Mouse (Mus musculus) heart, embryonic 15.5 days (tissue): ENCODE results near the gene Zfp846. TPM values are rescaled to one million over a fixed set of nuclear protein-coding genes. Genes with fewer than 3 reads are reported as not detected.

Experiments
- ATAC-seq: fragments of 200-750 bp; cut with Nextera tagmentation; replicated peaks from 2 replicates; pipeline ENCODE4 v1.8.0; 2017; ENCODE audit warnings: low read depth, moderate TSS enrichment; ENCODE audit not compliant: insufficient number of reproducible peaks, insufficient read depth, low FRiP score
- H3K27ac ChIP-seq: fragments of 300-500 bp; sonication (generic); 2 replicates; pipeline ENCODE4 v1.5.1; 2015; ENCODE audit warnings: mild to moderate bottlenecking, inconsistent platforms
- H3K27me3 ChIP-seq: fragments of 300-500 bp; sonication (generic); 2 replicates; pipeline ENCODE4 v1.6.1; 2015; ENCODE audit warnings: inconsistent platforms
- H3K36me3 ChIP-seq: fragments of 300-500 bp; sonication (generic); 2 replicates; pipeline ENCODE4 v1.6.1; 2015; ENCODE audit warnings: mild to moderate bottlenecking, inconsistent platforms
- H3K4me1 ChIP-seq: fragments of 300-500 bp; sonication (generic); replicated peaks from 2 replicates; pipeline ENCODE4 v1.6.1; 2015; ENCODE audit warnings: inconsistent platforms
- H3K4me2 ChIP-seq: fragments of 300-500 bp; sonication (generic); 2 replicates; pipeline ENCODE4 v1.6.1; 2015; ENCODE audit warnings: inconsistent platforms, mild to moderate bottlenecking, moderate library complexity
- H3K4me3 ChIP-seq: fragments of 300-500 bp; sonication (generic); 2 replicates; pipeline ENCODE4 v1.5.1; 2015; ENCODE audit warnings: mild to moderate bottlenecking, inconsistent platforms
- H3K9ac ChIP-seq: fragments of 300-500 bp; sonication (generic); 2 replicates; pipeline ENCODE4 v1.6.1; 2015; ENCODE audit warnings: mild to moderate bottlenecking, inconsistent platforms
- H3K9me3 ChIP-seq: fragments of 300-500 bp; sonication (generic); replicated peaks from 2 replicates; pipeline ENCODE4 v1.6.1; 2016; ENCODE audit warnings: inconsistent platforms
- WGBS: fragments of 180-500 bp; shearing (Covaris S2); methylation state at CpG from one replicate; pipeline ENCODE4 v1.1.7; 2015; ENCODE audit warnings: mixed read lengths; 5-methylcytosine and 5-hydroxymethylcytosine counted together
- polyA plus RNA-seq: library from polyadenylated mRNA; unstranded; fragments of >200 nt; fragmentation: Nextera tagmentation; extraction: Ambion mirVana; gene quantifications from 2 replicates; pipeline ENCODE4 v1.2.1, GENCODE M21; 2015

The Zfp846 gene
- polyA plus RNA-seq, 1 experiment from 2014 or later, result 9.4 TPM

DNA sequence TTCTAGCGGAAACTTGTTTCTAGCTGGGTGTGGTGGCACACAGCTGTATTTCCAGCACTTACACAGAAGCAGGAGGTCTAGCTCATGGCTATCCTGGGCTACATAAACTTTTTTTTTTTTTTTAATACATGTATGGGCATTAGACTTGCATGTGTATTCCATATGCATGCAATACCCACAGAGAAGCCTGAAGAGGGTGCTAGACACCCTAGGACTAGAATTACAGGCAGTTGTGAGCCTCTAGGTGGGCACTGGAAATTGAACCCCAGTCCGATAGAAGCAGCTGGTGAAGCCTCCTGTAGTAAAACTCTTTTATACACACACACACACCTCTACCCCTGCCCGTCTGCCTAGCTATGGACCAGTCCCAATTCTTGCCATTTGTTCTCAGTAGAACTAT, 72.8 kb downstream of the Zfp846 start:
- no peaks in the 10 kb centered on the region for H3K27me3 ChIP-seq
- no peaks in the 10 kb centered on the region for H3K9me3 ChIP-seq
- no peak for ATAC-seq
- H3K4me2 ChIP-seq, result 0 out of 2 replicates have a peak overlapping the region, but pooled peaks have one; percentile 83
- no peak overlapping the region for H3K4me3 ChIP-seq
- H3K27ac ChIP-seq, result no peak overlapping the region
- peaks cover 34% of the 10 kb centered on the region for H3K36me3 ChIP-seq
- peaks cover 38% of the 10 kb centered on the region for H3K4me1 ChIP-seq
- H3K9ac ChIP-seq, result no peak overlapping the region
- 92% methylated on average over 3 of the region's 3 CpGs for WGBS

Other genes starting within 250 kb of the Zfp846 start
- gene Olfr18, start 245.2 kb upstream of the Zfp846 start, polyA plus RNA-seq, result 0.08 TPM in 1 of 2 replicates, not detected in the other
- 23.7 and 30.8 TPM in 2 replicates for gene Zfp560, start 196.1 kb upstream of the Zfp846 start, polyA plus RNA-seq
- gene Zfp26, start 121.1 kb upstream of the Zfp846 start, polyA plus RNA-seq, result 7.8 and 10.1 TPM in 2 replicates
- gene Zfp426, start 88.5 kb upstream of the Zfp846 start, polyA plus RNA-seq, result 9.9 and 12.6 TPM in 2 replicates
- gene Zfp266, start 59.9 kb upstream of the Zfp846 start, polyA plus RNA-seq, result 42.6 and 46.3 TPM in 2 replicates
- 295 and 378 TPM in 2 replicates for gene Ubl5, start 61.6 kb downstream of the Zfp846 start, polyA plus RNA-seq
- 13.4 and 17.8 TPM in 2 replicates for gene Fbxl12, start 63.5 kb downstream of the Zfp846 start, polyA plus RNA-seq
- gene Pin1, start 70.8 kb downstream of the Zfp846 start, polyA plus RNA-seq, result 40.2 and 43.1 TPM in 2 replicates
- 1.00 and 3.1 TPM in 2 replicates for gene Olfm2, start 165.1 kb downstream of the Zfp846 start, polyA plus RNA-seq
- gene Col5a3, start 233.8 kb downstream of the Zfp846 start, polyA plus RNA-seq, result 1.1 and 3.2 TPM in 2 replicates
- gene Rdh8, start 237.2 kb downstream of the Zfp846 start, polyA plus RNA-seq, result not detected in 2 replicates